Mouse (Mus musculus) spleen, postnatal 10 days (tissue): ENCODE measurements at regions not wholly inside any gene's neighbourhood (a gene's known extent, or its start where the extent isn't known, plus 50 kb on each side); places are given as distances from the start of the nearest gene placed in this dataset.
A peak's percentile ranks its signal among the peaks of the same experiment; 100 is the strongest.

Experiments used
- DNase-seq, 2 experiments: peaks; one replicate each; pipeline ENCODE4 v3.0.0; 2021 to 2022; ENCODE audit warnings: low spot score in 2 of 2

- DNase-seq: no peak
These were observed 108.6 kb upstream of the Tmc3 start for GRCm38 (mm10) chr7:83476161-83476495.

- DNase-seq: no peak
These were observed 107.9 kb upstream of the Tmc3 start for GRCm38 (mm10) chr7:83476861-83477260.

- no peak for DNase-seq
These were observed 107.0 kb upstream of the Tmc3 start for GRCm38 (mm10) chr7:83477661-83478121.

GRCm38 (mm10) chr7:83481655-83482054, 103.1 kb upstream of the Tmc3 start:
- no peak for DNase-seq

GRCm38 (mm10) chr7:83482254-83482653, 102.5 kb upstream of the Tmc3 start:
- DNase-seq: no peak

- DNase-seq: no peak
These were observed 101.9 kb upstream of the Tmc3 start for GRCm38 (mm10) chr7:83482671-83483304.

GRCm38 (mm10) chr7:83486156-83486750, 98.5 kb upstream of the Tmc3 start:
- no peak for DNase-seq

GRCm38 (mm10) chr7:83489790-83490189, 94.9 kb upstream of the Tmc3 start:
- DNase-seq: peak in 1 of 2 experiments; percentile 16

- DNase-seq: no peak
These were observed 79.6 kb upstream of the Tmc3 start for GRCm38 (mm10) chr7:83504996-83505645.

- no peak for DNase-seq
These were observed 68.4 kb upstream of the Tmc3 start for GRCm38 (mm10) chr7:83516295-83516694.

- DNase-seq: no peak
These were observed 63.2 kb upstream of the Tmc3 start for GRCm38 (mm10) chr7:83521511-83521910.
